Mouse (Mus musculus) cerebellum, adult 2 months (tissue): ENCODE data around the gene Ryk.

ENCODE experiments used
- CTCF ChIP-seq: fragments of 200-500 bp; IDR thresholded peaks from 2 replicates; pipeline ENCODE4 v1.5.1; 2011; ENCODE audit warnings: low read depth, mild to moderate bottlenecking, control low read depth, low read length, moderate library complexity, borderline replicate concordance; ENCODE audit not compliant: insufficient read depth
- POLR2A ChIP-seq: fragments of 200-500 bp; IDR thresholded peaks from 2 replicates; pipeline ENCODE4 v1.6.1; 2011; ENCODE audit warnings: low read length, control low read depth, borderline replicate concordance; ENCODE audit not compliant: insufficient read depth

DNA sequence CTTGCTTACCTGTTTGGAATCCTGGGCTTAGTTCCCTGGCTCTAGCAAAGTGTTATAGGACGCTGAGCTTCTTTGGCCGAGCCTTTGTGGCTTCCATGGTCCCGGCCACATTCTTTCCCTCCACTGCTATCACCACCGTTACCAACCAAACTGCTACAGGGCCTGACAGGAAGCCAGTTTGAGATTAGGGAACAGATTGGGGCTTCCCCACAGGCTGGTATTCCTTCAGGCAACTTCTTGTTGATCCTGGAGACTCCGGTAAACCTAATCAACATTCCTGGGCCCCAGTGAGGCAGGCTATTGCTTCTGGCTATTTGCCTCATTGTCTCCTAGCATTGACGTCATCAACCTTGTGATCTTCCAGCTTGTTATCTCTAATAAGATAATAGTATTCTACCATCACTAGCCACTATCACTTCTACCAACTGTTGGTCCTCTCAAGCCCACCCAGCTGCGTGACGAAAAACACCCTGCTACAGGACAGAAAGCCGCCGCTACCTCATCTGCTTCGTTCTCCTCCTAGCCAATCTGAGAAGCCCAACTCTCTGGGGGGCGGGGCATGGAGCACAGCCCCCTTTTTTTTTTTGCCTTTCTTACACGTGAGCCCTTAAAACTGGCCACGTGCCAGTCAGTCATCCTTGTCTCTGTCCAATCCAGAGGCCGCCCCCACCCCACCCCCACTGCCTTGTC is 90.1 kb downstream of the Ryk start:
- TF ChIP-seq CTCF: no peak
- TF ChIP-seq POLR2A: no peak
